Mouse (Mus musculus) kidney, postnatal 36 days (tissue): ENCODE measurements around the gene Spa17.

Experiments
- DNase-seq, 2 experiments: peaks; one replicate each; pipeline ENCODE4 v3.0.0; 2021 to 2022; ENCODE audit warnings: mixed read lengths in 2 of 2

Gene Spa17

DNA sequence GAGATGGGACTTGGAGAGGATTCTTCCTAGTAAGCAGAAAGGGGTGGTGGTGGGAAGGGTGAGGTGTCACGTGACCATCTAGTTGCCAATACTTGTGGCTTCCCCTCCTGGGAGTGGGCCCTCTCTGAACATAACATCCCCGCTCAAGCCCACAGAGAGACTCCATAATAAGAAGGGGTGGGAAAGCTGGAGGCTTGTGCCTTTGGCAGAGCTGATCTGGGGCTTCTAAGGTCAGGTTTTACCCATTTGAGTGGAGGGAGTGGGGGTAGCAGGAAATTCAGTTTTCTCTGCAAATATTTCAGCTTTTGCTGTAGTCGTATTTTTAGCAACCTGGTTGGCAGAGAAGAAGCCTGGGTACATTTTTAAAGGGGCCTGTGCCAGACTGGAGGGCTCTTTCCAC, 57.2 kb downstream of the Spa17 start:
- DNase-seq, result no peak

DNA sequence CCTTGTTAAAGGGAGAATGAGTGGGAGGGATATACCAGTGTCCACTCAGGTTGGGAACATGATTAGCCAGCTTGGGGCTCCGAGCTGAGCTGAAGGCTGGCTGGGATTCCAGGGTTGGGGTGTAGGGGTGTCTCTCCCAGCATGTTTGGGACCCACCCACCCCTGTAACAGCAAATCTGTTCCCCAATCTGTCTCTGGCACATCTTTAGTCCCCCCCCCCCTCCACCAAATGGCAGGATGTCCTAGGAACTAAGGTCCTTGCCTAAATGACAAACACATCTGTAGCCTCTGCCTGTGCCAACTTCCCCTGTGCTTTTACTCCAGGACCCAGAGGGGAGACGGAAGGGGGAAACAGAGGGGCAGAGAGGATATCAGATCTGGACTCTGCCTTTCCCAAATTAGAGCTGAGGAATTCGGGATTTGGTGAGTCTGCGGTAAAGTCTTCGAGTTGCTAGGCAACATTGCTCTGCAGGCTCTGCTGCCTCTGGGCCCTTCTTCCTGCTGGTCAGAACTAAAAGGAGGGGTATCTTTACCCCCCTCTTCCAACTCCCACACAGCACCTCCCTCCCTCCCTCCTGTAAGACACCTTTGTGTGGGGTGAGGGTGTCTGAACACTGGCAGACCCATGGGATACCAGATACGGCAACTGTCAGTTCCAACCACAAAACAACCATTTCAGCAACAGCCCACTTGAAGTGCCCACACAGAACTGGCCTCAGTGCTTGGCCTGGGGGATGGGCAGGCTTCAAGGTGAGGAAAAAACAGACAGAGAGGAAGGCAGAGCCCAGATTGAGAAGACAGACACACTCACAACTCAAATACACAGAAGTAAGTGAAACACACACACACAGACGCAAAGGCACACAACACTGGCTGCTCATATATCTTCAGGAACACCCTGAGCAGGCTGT, 58.4 kb downstream of the Spa17 start, which contains the start of gene Siae:
Siae (plus strand) TSS at position 861 of the 911 bp plus-strand sequence.
- no peak for DNase-seq

DNA sequence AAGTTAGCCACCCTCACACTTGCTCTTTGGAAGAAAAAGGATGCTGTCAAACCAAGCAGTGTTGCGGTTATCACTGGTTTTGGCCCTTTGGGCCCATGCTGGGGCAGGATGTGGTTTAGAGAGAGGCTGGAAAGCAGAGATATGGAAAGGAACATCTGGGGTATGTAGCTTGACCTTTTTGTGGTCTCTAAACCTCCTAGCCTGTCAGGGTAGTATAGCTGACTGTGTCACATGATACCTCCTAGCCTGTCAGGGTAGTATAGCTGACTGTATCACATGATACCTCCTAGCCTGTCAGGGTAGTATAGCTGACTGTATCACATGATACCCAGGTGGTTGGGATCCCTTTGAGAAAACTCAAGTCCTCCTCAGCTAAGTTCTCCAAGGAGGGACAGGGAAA, 59.2 kb downstream of the Spa17 start:
- no peak for DNase-seq
